Mouse (Mus musculus): ENCODE measurements at regions not wholly inside any gene's neighbourhood (a gene's known extent, or its start where the extent isn't known, plus 50 kb on each side); places are given as distances from the start of the nearest gene placed in this dataset.

GRCm38 (mm10) chr12:70588234-70588633 lies 135.3 kb downstream of the Tmx1 start:
- no peak for ATAC-seq (ENCODE audit: low TSS enrichment)

GRCm38 (mm10) chr12:70589315-70589742 lies 136.4 kb downstream of the Tmx1 start:
- ATAC-seq (ENCODE audit: low TSS enrichment) = peak; percentile 52

- ATAC-seq (ENCODE audit: low TSS enrichment) = no peak
These were observed 137.7 kb downstream of the Tmx1 start for GRCm38 (mm10) chr12:70590456-70591050.

- ATAC-seq (ENCODE audit: low TSS enrichment) = no peak
These were observed 139.9 kb downstream of the Tmx1 start for GRCm38 (mm10) chr12:70592821-70593220.

- no peak for ATAC-seq (ENCODE audit: low TSS enrichment)
These were observed 145.4 kb downstream of the Tmx1 start for GRCm38 (mm10) chr12:70598211-70598701.

GRCm38 (mm10) chr12:70599731-70600130 lies 146.8 kb downstream of the Tmx1 start:
- no peak for ATAC-seq (ENCODE audit: low TSS enrichment)

GRCm38 (mm10) chr12:70603869-70604268 lies 151.0 kb downstream of the Tmx1 start:
- no peak for ATAC-seq (ENCODE audit: low TSS enrichment)

- ATAC-seq (ENCODE audit: low TSS enrichment) = no peak
These were observed 155.8 kb downstream of the Tmx1 start for GRCm38 (mm10) chr12:70608672-70609071.

GRCm38 (mm10) chr12:70609116-70609871 lies 156.4 kb downstream of the Tmx1 start:
- no peak for ATAC-seq (ENCODE audit: low TSS enrichment)

- no peak for ATAC-seq (ENCODE audit: low TSS enrichment)
These were observed 159.0 kb downstream of the Tmx1 start for GRCm38 (mm10) chr12:70611891-70612290.

- ATAC-seq (ENCODE audit: low TSS enrichment) = no peak
These were observed 160.3 kb downstream of the Tmx1 start for GRCm38 (mm10) chr12:70613244-70613643.

- no peak for ATAC-seq (ENCODE audit: low TSS enrichment)
These were observed 161.2 kb downstream of the Tmx1 start for GRCm38 (mm10) chr12:70614101-70614500.

- no peak for ATAC-seq (ENCODE audit: low TSS enrichment)
These were observed 161.8 kb downstream of the Tmx1 start for GRCm38 (mm10) chr12:70614686-70615085.

- ATAC-seq (ENCODE audit: low TSS enrichment) = no peak
These were observed 162.2 kb downstream of the Tmx1 start for GRCm38 (mm10) chr12:70615123-70615522.

GRCm38 (mm10) chr12:70616049-70616448 lies 163.2 kb downstream of the Tmx1 start:
- no peak for ATAC-seq (ENCODE audit: low TSS enrichment)

GRCm38 (mm10) chr12:70616487-70616886 lies 163.6 kb downstream of the Tmx1 start:
- no peak for ATAC-seq (ENCODE audit: low TSS enrichment)

GRCm38 (mm10) chr12:70617024-70617423 lies 164.1 kb downstream of the Tmx1 start:
- ATAC-seq (ENCODE audit: low TSS enrichment) = no peak

- no peak for ATAC-seq (ENCODE audit: low TSS enrichment)
These were observed 165.1 kb downstream of the Tmx1 start for GRCm38 (mm10) chr12:70617979-70618378.

- ATAC-seq (ENCODE audit: low TSS enrichment) = no peak
These were observed 166.5 kb downstream of the Tmx1 start for GRCm38 (mm10) chr12:70619436-70619835.

- ATAC-seq (ENCODE audit: low TSS enrichment) = no peak
These were observed 169.1 kb downstream of the Tmx1 start for GRCm38 (mm10) chr12:70622019-70622418.

- ATAC-seq (ENCODE audit: low TSS enrichment) = peak; percentile 87
These were observed 171.5 kb downstream of the Tmx1 start for GRCm38 (mm10) chr12:70624298-70624980.

GRCm38 (mm10) chr12:70627638-70628037 lies 174.7 kb downstream of the Tmx1 start:
- no peak for ATAC-seq (ENCODE audit: low TSS enrichment)

Data from frontal cortex, adult (tissue).